Mouse (Mus musculus) brain, embryonic 18.5 days (tissue): ENCODE results near the gene Slc32a1.

Source experiments
- DNase-seq: peaks from one replicate; pipeline ENCODE4 v3.0.0-alpha.2; 2012; ENCODE audit warnings: low read depth, low spot score

Slc32a1 gene

GRCm38 (mm10) chr2:158611726-158612670, 1.4 kb downstream of the Slc32a1 start:
- DNase-seq: no peak

GRCm38 (mm10) chr2:158612671-158613250, 2.2 kb downstream of the Slc32a1 start:
- no peak for DNase-seq

- DNase-seq: no peak
These were observed 3.2 kb downstream of the Slc32a1 start for GRCm38 (mm10) chr2:158613541-158614417.

GRCm38 (mm10) chr2:158614418-158614955, 3.9 kb downstream of the Slc32a1 start:
- DNase-seq: no peak

DNA sequence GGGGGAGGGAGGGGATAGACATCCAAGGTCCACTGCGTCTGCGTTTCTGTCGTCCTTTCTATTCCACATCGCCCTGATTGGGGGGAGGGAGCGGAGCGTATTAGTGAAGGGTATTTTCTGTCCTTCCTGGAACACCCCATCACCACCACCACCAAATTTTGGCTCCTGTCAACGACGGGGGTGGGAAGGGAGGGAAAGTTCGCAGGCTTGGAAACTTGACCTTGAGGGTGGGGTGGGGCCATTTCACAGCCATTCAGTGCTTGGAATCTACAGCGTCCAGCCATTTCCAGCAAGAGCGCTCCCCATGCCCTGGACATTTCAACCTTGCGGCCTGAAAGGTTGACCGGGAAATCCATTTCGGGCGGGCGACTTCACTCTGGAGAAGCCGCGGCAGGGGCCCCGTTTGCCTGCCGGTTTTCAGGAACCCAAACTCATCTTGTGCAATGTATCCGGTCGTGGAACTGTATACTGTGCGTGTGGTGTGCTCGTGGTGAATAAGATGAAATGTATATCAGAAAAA, 4.7 kb downstream of the Slc32a1 start:
- DNase-seq: no peak

- no peak for DNase-seq
These were observed 5.1 kb downstream of the Slc32a1 start for GRCm38 (mm10) chr2:158615702-158616101.

DNA sequence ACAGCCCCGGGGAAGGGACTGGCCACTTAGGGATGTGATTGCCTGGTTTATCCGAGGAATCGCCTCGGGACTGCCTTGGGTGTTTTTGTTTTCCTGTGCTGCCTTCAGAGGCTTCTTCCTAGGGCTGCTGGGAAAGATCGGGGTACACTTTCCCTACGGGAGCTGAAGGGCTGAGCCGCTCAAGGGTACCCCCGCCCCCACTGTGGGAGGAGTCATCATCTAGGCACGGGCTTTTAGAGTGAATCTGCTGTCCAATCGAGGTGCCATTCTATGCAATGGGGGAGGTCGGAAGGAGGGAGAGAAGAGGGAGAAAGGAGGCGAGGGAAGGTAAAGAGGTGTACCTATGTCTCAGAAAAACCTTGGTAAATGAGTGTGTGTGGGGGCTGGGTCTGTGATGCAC, 5.7 kb downstream of the Slc32a1 start:
- no peak for DNase-seq

DNA sequence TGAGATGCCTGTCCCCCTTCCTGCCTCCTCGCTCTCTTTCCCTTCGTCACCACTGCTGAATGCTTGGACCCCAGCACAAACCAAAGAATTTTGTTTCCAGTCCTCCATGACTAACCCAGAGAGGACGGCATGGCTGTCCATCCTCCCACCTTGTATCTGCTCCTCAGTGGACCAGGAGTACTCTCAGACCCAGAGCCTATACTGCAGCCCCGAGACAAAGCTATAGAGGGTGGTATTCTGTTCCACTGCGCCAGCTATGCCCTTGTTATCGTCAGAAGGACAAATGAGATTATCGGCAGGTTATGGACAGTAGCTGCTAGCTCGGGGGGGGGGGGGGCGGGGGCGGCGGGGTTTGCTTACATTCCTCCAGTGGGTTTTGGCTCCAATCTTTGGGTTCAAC, 6.2 kb downstream of the Slc32a1 start:
- no peak for DNase-seq

DNA sequence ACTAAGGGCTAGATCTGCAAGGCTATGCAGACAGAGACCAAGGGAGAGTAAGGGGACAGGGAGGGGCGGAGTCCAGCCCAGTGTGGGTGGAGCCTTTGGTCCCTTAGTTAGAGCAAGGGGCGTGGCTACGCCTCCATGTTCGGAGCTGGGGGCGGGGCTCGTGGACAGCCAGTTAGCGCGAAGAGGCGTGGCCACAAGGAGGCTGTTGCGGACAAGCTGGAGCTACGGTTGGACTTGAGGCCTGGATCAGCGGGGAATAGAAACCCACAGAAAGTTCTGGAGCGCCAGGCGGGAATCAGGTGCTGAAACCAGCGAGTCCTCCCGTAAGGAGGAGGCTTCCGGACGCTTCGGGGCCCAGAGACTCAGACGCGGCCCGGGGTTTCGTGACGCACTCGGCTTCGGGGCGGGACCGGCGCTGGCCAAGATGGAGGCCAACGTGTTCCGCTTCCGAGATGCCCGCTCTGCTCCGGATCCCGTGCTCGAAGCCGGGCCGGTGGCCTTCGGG, 14.2 kb downstream of the Slc32a1 start, which contains the start of gene Actr5:
TSS of gene Actr5 (plus strand) at position 171 of the 505 bp plus-strand sequence.
- DNase-seq: peak; percentile 87

DNA sequence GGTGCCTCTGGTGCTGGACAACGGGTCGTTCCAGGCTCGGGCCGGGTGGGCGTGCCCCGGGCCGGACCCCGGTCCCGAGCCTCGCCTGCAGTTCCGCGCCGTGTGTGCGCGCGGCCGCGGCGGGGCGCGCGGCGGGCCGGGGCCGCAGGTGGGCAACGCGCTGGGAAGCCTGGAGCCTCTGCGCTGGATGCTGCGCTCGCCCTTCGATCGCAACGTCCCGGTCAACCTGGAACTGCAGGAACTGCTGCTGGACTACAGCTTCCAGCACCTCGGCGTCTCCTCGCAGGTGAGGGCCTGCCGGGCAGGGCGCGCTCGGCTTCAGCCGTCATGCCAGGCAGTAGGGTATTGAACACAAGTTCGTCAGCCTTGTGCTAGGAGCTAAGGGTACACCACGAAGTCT, 14.7 kb downstream of the Slc32a1 start:
- DNase-seq: no peak

- DNase-seq: no peak
These were observed 15.1 kb downstream of the Slc32a1 start for GRCm38 (mm10) chr2:158625697-158626096.

DNA sequence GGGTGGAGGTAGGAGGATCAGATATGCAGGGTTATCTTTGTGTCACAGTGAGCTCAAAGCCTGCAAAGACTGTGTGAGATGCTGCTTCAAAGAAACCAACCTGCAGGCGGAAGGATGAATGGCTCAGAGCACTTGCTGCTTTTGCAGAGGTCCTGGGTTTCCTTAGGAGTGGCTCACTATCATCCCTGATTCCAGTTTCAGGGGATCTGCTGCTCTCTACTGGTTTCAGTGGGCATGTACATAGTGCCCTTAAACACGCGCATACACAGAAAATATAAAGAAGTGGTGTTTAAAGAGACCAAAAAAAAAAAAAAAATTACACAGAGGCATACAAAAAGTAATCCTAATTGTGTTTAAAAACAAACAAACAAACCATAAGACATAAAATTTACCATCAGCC, 18.3 kb downstream of the Slc32a1 start:
- no peak for DNase-seq

DNA sequence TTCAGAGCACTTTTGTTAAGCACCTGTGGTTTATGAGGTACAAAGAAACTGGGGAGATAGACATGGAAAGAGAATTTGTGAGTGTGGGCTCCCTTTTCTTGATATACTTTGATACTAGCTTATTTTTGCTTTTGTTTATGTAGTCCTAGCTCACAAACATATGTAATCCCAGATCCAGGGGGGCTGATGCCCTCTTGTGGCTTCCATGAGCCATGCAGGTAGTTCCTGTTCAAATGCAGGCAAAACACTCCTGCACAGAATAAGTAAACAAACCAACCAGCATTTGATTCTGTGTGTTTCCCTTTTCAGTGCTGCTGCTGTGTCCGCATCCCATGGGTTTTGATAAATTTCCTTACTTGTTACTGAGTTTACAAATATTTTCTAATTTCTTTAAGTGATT, 18.8 kb downstream of the Slc32a1 start:
- DNase-seq: no peak

DNA sequence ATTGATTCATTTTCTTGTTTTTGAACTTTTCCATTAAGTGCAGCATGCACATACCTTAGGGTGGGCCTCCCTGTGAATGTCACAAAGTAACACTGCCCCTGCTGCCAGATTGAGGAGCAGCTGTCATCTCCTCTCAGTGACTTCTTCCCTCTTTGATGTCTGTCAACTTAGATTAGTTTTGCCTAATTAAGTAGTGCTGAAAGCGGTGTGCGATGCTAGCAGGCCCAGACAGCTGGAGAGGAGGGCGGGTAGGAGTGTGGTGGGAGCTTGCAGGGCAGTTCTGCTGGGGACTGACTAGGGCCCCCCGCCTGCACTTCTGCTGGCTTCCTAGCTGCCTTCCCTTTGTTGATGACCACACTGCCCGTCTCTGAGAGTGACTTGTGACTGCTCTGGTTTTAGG, 21.3 kb downstream of the Slc32a1 start:
- no peak for DNase-seq

DNA sequence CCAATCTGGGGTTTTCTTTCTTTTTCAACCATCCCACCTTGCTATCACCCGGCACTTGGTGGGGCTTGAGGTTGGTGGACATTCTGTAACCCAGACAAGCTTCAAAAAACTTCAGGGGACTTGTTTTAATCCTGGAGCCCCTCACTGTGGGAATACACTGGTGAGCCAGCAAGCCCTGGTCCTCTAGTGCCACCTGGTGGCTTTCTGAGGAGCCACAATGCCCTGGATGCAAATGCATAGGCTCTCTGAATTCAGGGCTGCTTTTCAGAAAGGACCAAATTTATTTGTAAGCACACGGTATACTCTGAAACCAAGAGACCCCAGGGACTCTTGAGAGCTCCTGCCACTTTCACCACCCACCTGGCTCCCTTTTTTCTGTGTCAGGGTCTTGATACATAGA, 31.3 kb downstream of the Slc32a1 start:
- no peak for DNase-seq

DNA sequence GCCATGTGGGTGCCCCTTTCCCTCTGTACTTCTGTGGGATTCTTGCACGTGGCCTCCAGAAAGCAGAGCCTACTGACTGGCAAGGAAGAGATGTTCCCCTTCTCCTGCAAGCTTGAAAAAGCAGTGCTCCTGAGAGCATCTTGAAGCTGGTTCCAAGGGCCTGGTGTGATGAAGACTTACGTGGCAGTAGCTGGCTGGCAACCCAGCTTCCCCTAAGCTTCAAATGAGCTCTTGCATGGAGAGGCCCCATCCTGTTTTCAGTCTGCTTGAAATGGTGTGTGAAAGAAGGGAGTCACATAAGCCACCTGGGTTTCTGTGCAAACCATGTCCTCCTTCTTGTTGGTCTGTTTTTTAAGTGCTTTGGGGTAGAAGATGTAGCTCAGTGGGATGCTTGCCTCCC, 32.0 kb downstream of the Slc32a1 start:
- DNase-seq: no peak

DNA sequence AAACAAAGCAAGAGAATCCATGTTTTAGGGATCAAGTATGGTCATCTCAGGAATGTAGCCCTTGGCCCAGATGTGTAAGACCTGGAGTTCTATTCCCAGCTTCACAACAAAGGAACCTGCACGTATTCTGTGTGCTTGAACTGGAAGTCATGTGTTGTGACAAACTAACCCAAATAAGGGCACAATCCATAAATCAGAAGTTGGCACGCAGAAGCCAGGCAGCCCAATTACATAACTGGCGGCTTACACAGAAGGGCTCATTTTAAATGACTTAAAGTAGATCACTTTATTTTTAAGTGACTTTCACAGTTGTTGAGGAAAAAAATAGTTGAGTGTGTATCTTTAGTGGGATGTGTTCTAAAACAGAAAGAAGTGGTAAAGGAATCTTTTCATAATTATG, 33.2 kb downstream of the Slc32a1 start:
- no peak for DNase-seq

- DNase-seq: no peak
These were observed 40.8 kb downstream of the Slc32a1 start for GRCm38 (mm10) chr2:158651159-158651908.

DNA sequence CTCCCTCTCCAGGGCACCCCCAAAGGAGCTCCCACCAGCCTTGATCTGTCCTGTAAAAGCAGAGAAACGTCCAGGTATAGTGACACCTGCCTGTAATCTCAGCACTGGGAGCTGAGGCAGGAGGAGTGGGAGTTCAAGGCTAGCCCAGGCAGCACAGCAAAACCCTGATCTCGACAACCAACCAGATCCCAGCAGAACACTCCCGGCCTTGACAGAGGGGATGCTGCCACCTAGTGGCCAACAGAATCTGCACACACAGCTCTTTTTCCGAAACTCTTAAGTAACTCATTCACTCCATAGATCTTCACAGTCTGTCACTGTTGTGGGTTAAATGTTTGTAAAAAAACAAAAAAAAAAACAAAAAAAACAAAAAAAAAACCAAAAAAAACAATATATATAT, 42.4 kb downstream of the Slc32a1 start:
- DNase-seq: no peak

DNA sequence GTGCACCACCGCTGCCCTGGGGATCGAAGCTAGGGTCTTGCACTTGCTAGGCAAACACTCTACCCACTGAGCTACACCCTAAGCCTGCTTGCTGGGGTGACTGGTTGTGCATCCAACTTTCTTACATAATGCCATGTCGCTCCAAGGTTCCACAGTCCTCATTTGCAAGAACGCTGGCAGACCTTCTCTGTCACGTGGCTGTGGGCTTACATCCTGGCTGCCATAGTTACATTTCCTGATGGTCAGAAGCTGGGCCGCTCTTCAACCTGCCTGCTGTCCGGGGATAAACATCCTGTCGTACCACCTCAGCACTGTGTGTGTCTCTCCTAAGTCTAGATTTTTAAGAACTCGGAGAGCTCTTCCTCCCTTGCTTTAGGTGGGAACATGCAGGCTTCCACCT, 44.1 kb downstream of the Slc32a1 start:
- DNase-seq: no peak

GRCm38 (mm10) chr2:158655806-158656205, 45.2 kb downstream of the Slc32a1 start:
- no peak for DNase-seq
